Mouse (Mus musculus) liver, embryonic 16.5 days (tissue): ENCODE results near the gene Akr1cl. TPM values are rescaled to one million over a fixed set of nuclear protein-coding genes. Genes with fewer than 3 reads are reported as not detected.

ENCODE experiments used
- ATAC-seq: fragments of 200-750 bp; cut with Nextera tagmentation; 2 replicates; pipeline ENCODE4 v1.8.0; 2017; ENCODE audit warnings: low read depth, mild to moderate bottlenecking, moderate number of reproducible peaks, moderate library complexity
- H3K27ac ChIP-seq: fragments of 300-500 bp; sonication (generic); 2 replicates; pipeline ENCODE4 v1.5.1; 2014; ENCODE audit warnings: mild to moderate bottlenecking, low read length
- H3K27me3 ChIP-seq: fragments of 300-500 bp; sonication (generic); 2 replicates; pipeline ENCODE4 v1.6.1; 2014; ENCODE audit warnings: low read depth, low read length, mixed read lengths; ENCODE audit not compliant: control insufficient read depth, insufficient read depth
- H3K36me3 ChIP-seq: fragments of 300-500 bp; sonication (generic); 2 replicates; pipeline ENCODE4 v1.6.1; 2014; ENCODE audit warnings: mild to moderate bottlenecking; ENCODE audit not compliant: control insufficient read depth, insufficient read depth
- H3K4me1 ChIP-seq: fragments of 300-500 bp; sonication (generic); 2 replicates; pipeline ENCODE4 v1.6.1; 2014; ENCODE audit warnings: low read depth, low read length, mixed read lengths; ENCODE audit not compliant: control insufficient read depth
- H3K4me2 ChIP-seq: fragments of 300-500 bp; sonication (generic); 2 replicates; pipeline ENCODE4 v1.6.1; 2014; ENCODE audit warnings: low read depth, low read length, mixed read lengths
- H3K4me3 ChIP-seq: fragments of 300-500 bp; sonication (generic); 2 replicates; pipeline ENCODE4 v1.5.1; 2014; ENCODE audit warnings: low read depth, mild to moderate bottlenecking, low read length
- H3K9ac ChIP-seq: fragments of 300-500 bp; sonication (generic); 2 replicates; pipeline ENCODE4 v1.6.1; 2014; ENCODE audit warnings: low read depth, low read length
- H3K9me3 ChIP-seq: fragments of 300-500 bp; sonication (generic); replicated peaks from 2 replicates; pipeline ENCODE4 v1.6.1; 2016; ENCODE audit warnings: low read length; ENCODE audit not compliant: control insufficient read depth
- WGBS: fragments of 180-500 bp; shearing (Covaris S2); extraction: QIAGEN DNeasy Blood & Tissue Kit; methylation state at CpG from one replicate; pipeline ENCODE4 v1.1.7; 2014; ENCODE audit not compliant: insufficient replicate concordance; 5-methylcytosine and 5-hydroxymethylcytosine counted together
- polyA plus RNA-seq: library from polyadenylated mRNA; unstranded; fragments of >200 nt; fragmentation: Nextera tagmentation; extraction: Ambion mirVana; gene quantifications from 2 replicates; pipeline ENCODE4 v1.2.1, GENCODE M21; 2015

The Akr1cl gene
- polyA plus RNA-seq, 1 experiment from 2014 or later: 0.25 TPM

- no peak overlapping the region for H3K9ac ChIP-seq
- no peak overlapping the region for H3K27ac ChIP-seq
- no peak overlapping the region for H3K4me2 ChIP-seq
- H3K9me3 ChIP-seq: no peaks in the 10 kb centered on the region
- H3K4me1 ChIP-seq: no peaks in the 10 kb centered on the region
- H3K36me3 ChIP-seq: no peaks in the 10 kb centered on the region
- 69% methylated on average over 9 of the region's 9 CpGs for WGBS
- H3K27me3 ChIP-seq: no peaks in the 10 kb centered on the region
- no peak overlapping the region for H3K4me3 ChIP-seq
- ATAC-seq: no peak
Measured at GRCm38 (mm10) chr1:65028206-65028605, 4.4 kb downstream of the Akr1cl start.

GRCm38 (mm10) chr1:65012726-65013125, 19.8 kb downstream of the Akr1cl start:
- Histone ChIP-seq H3K36me3 (no peaks in the 10 kb centered on the region), H3K9ac (no peak overlapping the region), H3K27me3 (no peaks in the 10 kb centered on the region), H3K9me3 (no peaks in the 10 kb centered on the region), H3K4me2 (no peak overlapping the region), H3K4me3 (no peak overlapping the region), H3K4me1 (no peaks in the 10 kb centered on the region), H3K27ac (no peak overlapping the region)
- no peak for ATAC-seq
- WGBS: 75% methylated on average over 4 of the region's 4 CpGs

GRCm38 (mm10) chr1:65010153-65010552, 22.4 kb downstream of the Akr1cl start:
- no peaks in the 10 kb centered on the region for H3K9me3 ChIP-seq
- H3K4me2 ChIP-seq: no peak overlapping the region
- H3K9ac ChIP-seq: no peak overlapping the region
- H3K4me1 ChIP-seq: no peaks in the 10 kb centered on the region
- ATAC-seq: no peak
- H3K27me3 ChIP-seq: no peaks in the 10 kb centered on the region
- WGBS: 10% methylated on average over 9 of the region's 9 CpGs
- no peaks in the 10 kb centered on the region for H3K36me3 ChIP-seq
- H3K4me3 ChIP-seq: no peak overlapping the region
- H3K27ac ChIP-seq: no peak overlapping the region

- H3K27ac ChIP-seq: no peak overlapping the region
- 61% methylated on average over 6 of the region's 6 CpGs for WGBS
- H3K9ac ChIP-seq: no peak overlapping the region
Measured at GRCm38 (mm10) chr1:65005575-65005974, 27.0 kb downstream of the Akr1cl start.

GRCm38 (mm10) chr1:65004526-65004925, 28.0 kb downstream of the Akr1cl start:
- H3K27ac ChIP-seq: no peak overlapping the region
- no peak overlapping the region for H3K9ac ChIP-seq
- H3K4me2 ChIP-seq: no peak overlapping the region
- H3K9me3 ChIP-seq: no peaks in the 10 kb centered on the region
- no peak overlapping the region for H3K4me3 ChIP-seq
- no peak for ATAC-seq
- no peaks in the 10 kb centered on the region for H3K36me3 ChIP-seq
- H3K27me3 ChIP-seq: no peaks in the 10 kb centered on the region
- no peaks in the 10 kb centered on the region for H3K4me1 ChIP-seq
- 55% methylated on average over 4 of the region's 4 CpGs for WGBS

More at GRCm38 (mm10) chr1:65005575-65005974, 27.0 kb downstream of the Akr1cl start:
- no peaks in the 10 kb centered on the region for H3K27me3 ChIP-seq
- no peak overlapping the region for H3K4me3 ChIP-seq
- no peak for ATAC-seq
- H3K4me1 ChIP-seq: no peaks in the 10 kb centered on the region
- no peaks in the 10 kb centered on the region for H3K36me3 ChIP-seq
- no peak overlapping the region for H3K4me2 ChIP-seq
- no peaks in the 10 kb centered on the region for H3K9me3 ChIP-seq

GRCm38 (mm10) chr1:64993206-64993605, 39.4 kb downstream of the Akr1cl start:
- Histone ChIP-seq H3K4me1 (no peaks in the 10 kb centered on the region), H3K4me3 (no peak overlapping the region), H3K27ac (no peak overlapping the region), H3K4me2 (no peak overlapping the region), H3K36me3 (no peaks in the 10 kb centered on the region), H3K9ac (no peak overlapping the region), H3K27me3 (no peaks in the 10 kb centered on the region), H3K9me3 (no peaks in the 10 kb centered on the region)
- WGBS: 54% methylated on average over 4 of the region's 4 CpGs
- no peak for ATAC-seq

GRCm38 (mm10) chr1:64988176-64988575, 44.4 kb downstream of the Akr1cl start:
- no peak for ATAC-seq
- H3K9me3 ChIP-seq: no peaks in the 10 kb centered on the region
- H3K4me2 ChIP-seq: no peak overlapping the region
- no peaks in the 10 kb centered on the region for H3K36me3 ChIP-seq
- no peak overlapping the region for H3K27ac ChIP-seq
- no peaks in the 10 kb centered on the region for H3K27me3 ChIP-seq
- no peak overlapping the region for H3K4me3 ChIP-seq
- no peak overlapping the region for H3K9ac ChIP-seq
- H3K4me1 ChIP-seq: no peaks in the 10 kb centered on the region

GRCm38 (mm10) chr1:64986120-64986519, 46.4 kb downstream of the Akr1cl start:
- no peaks in the 10 kb centered on the region for H3K27me3 ChIP-seq
- no peak overlapping the region for H3K4me2 ChIP-seq
- no peaks in the 10 kb centered on the region for H3K36me3 ChIP-seq
- no peaks in the 10 kb centered on the region for H3K4me1 ChIP-seq
- H3K9ac ChIP-seq: no peak overlapping the region
- no peak overlapping the region for H3K27ac ChIP-seq
- ATAC-seq: no peak
- H3K9me3 ChIP-seq: no peaks in the 10 kb centered on the region
- 31% methylated on average over 7 of the region's 7 CpGs for WGBS
- H3K4me3 ChIP-seq: no peak overlapping the region

- Histone ChIP-seq H3K9ac (no peak overlapping the region), H3K4me3 (no peak overlapping the region), H3K27me3 (no peaks in the 10 kb centered on the region), H3K4me1 (no peaks in the 10 kb centered on the region), H3K4me2 (no peak overlapping the region), H3K27ac (no peak overlapping the region), H3K9me3 (no peaks in the 10 kb centered on the region), H3K36me3 (no peaks in the 10 kb centered on the region)
- WGBS: 37% methylated on average over 3 of the region's 3 CpGs
- no peak for ATAC-seq
Measured at GRCm38 (mm10) chr1:64983247-64983646, 49.3 kb downstream of the Akr1cl start.
